Mouse (Mus musculus) bone marrow macrophage, adult 2 months (primary cell): ENCODE results near the gene Mlxip. TPM values are rescaled to one million over a fixed set of nuclear protein-coding genes. Genes with fewer than 3 reads are reported as not detected.

Experiments
- H3K27ac ChIP-seq: 2 replicates; pipeline ENCODE4 v1.5.1; 2012; ENCODE audit warnings: low read depth, low read length; ENCODE audit not compliant: insufficient read depth
- H3K4me1 ChIP-seq: 2 replicates; pipeline ENCODE4 v1.6.1; 2012; ENCODE audit warnings: low read length; ENCODE audit not compliant: control insufficient read depth, insufficient read depth
- H3K4me3 ChIP-seq: 2 replicates; pipeline ENCODE4 v1.5.1; 2012; ENCODE audit warnings: mild to moderate bottlenecking, low read length, moderate library complexity; ENCODE audit not compliant: insufficient read depth
- CTCF ChIP-seq: IDR thresholded peaks from 2 replicates; pipeline ENCODE4 v1.5.1; 2012; ENCODE audit warnings: low read depth, mild to moderate bottlenecking, low read length, moderate library complexity
- POLR2A ChIP-seq: IDR thresholded peaks from 2 replicates; pipeline ENCODE4 v1.6.1; 2012; ENCODE audit warnings: mild to moderate bottlenecking, low read depth, low read length, borderline replicate concordance
- polyA plus RNA-seq: library from polyadenylated mRNA; stranded (reverse); fragments of >200 nt; gene quantifications from 2 replicates; pipeline ENCODE4 v1.2.4, GENCODE M21; 2012; ENCODE audit not compliant: missing spikeins, insufficient read depth, insufficient read length

Mlxip gene
- polyA plus RNA-seq, 1 experiment: 41.0 TPM

DNA sequence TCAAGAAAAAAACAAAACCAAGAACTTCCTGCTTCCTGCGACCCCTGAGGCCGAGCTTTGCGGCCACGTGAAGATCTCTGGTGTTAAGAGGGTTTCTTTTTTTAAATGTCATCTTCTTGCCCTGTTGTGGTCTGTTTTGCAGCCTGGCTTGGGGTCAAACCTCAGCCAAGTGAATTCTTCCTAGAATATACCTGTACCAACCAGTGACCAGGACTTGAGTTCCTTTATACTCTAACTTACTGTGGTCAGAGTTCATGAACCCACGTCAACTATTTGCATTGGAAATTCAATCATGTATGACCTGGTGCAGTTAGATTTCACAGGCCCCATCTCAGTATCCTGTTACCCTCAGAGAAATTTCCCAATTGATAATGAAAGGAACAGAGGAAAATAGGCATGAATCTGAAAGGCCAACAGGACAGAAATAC, 15.1 kb upstream of the Mlxip start:
- no peak overlapping the region for H3K4me3 ChIP-seq
- H3K27ac ChIP-seq: no peak overlapping the region
- TF ChIP-seq POLR2A: no peak
- TF ChIP-seq CTCF: no peak
- H3K4me1 ChIP-seq: peaks cover 16% of the 10 kb centered on the region

DNA sequence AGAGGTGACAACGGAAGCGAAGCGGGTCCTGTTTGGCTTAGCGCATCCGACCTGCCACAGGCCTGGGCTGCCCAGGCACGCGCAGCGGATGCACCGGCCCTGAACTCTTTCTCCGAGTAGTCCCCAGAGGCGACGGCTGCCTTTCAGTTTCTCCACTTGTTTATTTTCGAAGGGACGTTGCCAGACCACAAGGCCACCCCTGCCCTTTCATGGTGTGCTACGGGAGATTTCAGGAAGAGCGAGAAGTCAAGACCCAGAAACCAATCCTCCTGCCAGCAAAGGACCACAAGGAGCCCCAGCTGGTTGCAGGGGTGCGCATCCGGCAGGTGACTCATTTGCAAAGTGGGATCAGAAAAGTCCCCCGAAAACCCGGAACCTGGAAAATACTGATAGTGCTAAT, 12.6 kb upstream of the Mlxip start:
- no peak for TF ChIP-seq POLR2A
- no peak for TF ChIP-seq CTCF
- Histone ChIP-seq H3K4me1 (peaks cover 11% of the 10 kb centered on the region), H3K27ac (no peak overlapping the region), H3K4me3 (no peak overlapping the region)

DNA sequence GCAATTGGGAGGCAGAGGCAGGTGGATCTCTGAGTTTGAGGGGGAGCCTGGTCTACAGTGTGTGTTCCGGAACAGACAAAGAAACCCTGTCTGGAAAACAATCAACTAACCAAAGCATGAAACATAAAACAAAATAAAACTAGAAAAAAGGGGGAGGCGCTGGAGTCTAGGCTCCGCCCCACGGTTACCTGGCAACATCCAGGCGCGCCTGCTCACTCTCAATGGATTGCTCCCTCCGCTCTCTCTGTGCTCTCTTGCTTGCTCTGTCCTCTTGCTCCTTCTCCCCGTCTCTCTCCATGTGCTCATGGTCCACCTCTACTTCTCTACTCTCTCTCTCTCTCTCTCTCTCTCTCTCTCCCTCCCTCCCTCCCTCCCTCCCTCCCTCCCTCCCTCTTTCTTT, 11.9 kb upstream of the Mlxip start:
- TF ChIP-seq POLR2A: no peak
- no peak for TF ChIP-seq CTCF
- no peak overlapping the region for H3K27ac ChIP-seq
- no peak overlapping the region for H3K4me3 ChIP-seq
- H3K4me1 ChIP-seq: peaks cover 8% of the 10 kb centered on the region

DNA sequence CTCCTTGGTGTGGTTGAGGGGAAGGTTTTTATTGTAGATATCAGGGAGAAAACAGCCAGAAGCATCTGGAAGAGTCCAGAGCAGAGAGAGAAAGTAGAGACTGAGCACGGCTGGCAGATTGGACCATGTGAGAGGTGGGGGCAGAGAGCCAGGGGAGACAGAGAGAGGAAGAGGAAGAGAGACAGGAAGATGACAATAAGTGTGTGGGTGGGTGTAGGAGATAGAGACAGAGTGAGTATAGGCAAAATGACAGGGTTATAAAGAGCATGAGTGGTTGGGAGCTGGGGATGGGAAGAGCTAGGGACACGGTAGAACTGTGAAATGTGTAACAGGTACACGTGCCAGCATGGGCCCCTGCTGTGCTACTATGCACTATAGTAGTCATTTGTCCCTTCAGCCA, 6.1 kb upstream of the Mlxip start:
- TF ChIP-seq CTCF (no peak), POLR2A (no peak)
- Histone ChIP-seq H3K27ac (no peak overlapping the region), H3K4me3 (no peak overlapping the region), H3K4me1 (peaks cover 26% of the 10 kb centered on the region)

DNA sequence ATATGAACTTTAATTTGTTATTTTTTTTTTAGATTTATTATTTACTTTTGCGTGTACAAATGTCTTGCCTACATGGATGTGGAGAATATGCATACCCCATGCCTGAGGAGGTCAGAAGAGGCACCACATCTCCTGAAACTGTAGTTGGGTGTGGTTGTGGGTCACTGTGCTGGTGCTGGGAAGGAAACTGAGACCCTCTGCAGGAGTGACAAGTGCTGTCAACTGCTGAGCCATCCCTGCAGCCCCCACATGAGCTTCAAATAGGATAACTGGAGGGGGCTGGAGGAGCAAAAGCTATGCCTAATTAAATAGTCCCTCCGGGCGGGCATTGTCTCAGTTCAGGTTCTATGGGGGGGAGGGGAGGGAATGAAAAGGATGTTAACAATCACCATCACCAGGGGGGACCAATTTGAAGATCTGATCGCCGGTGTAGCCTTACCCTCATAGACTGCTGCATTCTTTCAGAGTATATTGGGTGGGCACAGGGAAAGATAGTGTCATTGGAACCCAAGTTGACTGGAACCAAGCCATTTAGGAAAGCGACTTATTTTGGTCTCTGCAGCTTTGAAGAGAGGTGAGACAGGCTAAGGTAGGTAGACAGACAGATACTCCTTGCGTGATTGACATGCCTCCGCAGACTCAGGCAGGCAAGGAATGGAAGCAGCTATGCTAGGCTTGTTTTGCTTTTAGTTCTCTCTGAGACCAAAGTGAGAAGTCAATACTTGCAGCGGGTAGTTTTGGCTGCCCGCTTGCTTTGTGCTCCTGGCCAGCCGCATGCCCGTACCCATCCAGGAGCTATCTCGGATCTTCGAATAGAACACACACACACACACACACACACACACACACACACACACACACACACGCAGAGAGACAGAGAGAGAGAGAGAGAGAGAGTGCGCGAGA, 3.8 kb upstream of the Mlxip start:
- Histone ChIP-seq H3K4me3 (no peak overlapping the region), H3K27ac (no peak overlapping the region), H3K4me1 (peaks cover 32% of the 10 kb centered on the region)
- TF ChIP-seq CTCF: no peak
- no peak for TF ChIP-seq POLR2A

DNA sequence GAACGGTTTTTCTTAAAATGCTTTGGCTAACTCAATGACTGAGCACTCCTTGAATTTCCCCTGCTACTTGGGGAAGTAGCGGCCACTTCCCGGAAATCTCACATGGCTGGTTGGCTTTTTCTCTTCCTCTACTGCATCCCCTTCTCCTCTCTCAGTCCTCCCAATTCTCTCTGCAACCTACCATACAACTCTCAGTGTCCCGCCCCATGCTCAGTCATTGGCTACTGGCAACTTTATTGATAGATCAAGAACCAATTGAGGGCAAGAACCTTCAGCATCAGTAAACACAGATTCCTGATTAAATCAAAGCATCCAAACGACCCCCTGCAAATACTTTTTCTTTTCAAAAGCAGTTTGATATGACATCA, 3.2 kb upstream of the Mlxip start:
- H3K27ac ChIP-seq: no peak overlapping the region
- no peak overlapping the region for H3K4me3 ChIP-seq
- peaks cover 32% of the 10 kb centered on the region for H3K4me1 ChIP-seq
- no peak for TF ChIP-seq POLR2A
- TF ChIP-seq CTCF: no peak

DNA sequence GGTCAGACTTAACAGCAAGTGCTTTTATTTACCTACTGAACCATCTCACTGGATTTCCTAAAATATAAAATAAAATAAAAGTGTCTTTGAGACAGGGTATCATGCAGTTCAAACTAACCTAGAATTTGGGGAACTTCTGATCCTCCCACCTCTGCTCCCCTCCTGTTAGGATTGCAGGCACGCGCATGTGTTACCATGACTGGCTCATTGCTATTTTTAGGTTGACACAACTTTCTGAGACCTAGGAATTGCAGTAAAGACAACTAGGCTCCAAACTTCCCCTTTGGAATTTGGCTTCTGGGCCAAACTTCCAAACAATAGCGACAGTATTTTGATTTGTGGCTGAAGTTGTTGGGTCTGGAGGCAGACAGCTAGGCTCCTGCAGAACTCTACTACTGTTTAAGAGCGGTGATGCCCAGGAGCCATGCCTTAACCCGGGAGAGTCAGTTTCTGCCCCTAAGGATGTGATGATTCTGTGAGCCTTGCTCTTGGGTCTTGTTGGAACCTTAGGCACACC, 754 bp upstream of the Mlxip start:
- peak overlapping the region; percentile 97 for H3K27ac ChIP-seq
- TF ChIP-seq POLR2A: no peak
- no peak for TF ChIP-seq CTCF
- peaks cover 31% of the 10 kb centered on the region for H3K4me1 ChIP-seq
- H3K4me3 ChIP-seq: peak overlapping the region; percentile 58

DNA sequence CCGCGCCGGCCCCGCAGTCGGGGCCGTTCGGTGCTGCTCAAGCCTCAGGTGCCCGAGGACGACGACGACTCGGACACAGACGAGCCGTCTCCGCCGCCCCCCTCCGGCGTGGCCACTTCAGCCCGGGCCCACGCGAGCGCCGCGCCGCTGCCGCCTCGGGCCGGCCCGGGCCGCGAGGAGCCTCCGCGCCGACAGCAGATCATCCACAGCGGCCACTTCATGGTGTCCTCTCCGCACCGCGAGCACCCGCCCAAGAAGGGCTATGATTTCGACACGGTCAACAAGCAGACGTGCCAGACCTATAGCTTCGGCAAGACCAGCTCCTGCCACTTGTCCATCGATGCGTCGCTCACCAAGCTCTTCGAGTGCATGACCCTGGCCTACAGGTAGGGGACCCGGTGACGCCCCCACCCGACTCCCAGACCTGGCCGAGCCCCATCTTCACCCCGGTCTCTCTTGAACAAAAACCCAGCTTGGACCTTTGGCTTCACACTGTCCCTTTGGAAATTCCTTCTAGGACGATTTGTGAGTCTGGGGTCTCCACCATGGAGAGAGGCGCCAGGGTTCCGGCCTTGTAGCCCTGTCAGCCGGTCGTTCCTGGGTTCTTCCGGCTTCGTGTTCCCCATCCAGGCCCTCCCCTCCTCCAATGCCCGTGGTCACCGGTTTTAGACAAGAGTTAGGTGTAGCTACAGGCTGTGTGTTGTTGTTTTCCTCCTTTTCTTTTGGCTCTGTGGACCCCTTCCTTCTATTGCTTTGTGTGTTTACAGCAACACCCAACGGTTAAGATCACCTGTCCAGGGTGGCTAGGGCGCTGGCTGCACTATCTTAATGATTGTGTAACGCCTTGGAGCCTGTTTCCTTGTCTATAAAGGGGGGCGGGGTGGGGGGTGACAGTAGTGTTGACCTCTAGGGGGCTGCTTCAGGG, 621 bp downstream of the Mlxip start:
- peak overlapping the region; percentile 95 for H3K27ac ChIP-seq
- H3K4me1 ChIP-seq: peaks cover 29% of the 10 kb centered on the region
- no peak for TF ChIP-seq POLR2A
- TF ChIP-seq CTCF: no peak

DNA sequence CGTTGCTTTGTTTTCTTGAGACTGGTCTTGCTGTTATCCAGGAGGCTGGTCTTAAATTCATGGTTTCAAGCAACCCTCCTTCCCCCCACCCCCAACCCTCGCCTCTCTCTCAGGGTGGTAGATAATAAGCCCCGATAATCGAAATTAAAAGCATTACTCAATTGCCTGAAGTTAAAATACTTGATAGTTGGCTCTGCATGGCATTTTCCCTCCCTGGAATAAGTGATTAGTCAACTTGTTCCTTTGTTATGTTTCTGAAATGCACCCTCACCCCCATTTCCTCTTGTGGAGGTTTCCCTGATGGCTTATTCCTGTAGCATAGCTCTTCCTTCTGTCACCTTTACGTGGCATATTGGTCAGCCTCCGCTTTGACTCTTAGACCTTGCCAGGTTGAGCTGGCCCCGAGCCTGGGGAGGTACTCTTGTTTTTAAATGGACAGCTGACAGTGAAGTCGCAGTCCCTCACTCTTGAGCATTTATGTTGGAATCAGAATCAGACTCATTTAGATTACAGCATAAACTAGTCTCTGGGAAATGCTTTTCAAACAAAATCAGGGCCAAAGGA, 2.4 kb downstream of the Mlxip start:
- Histone ChIP-seq H3K4me3 (peak overlapping the region; percentile 75), H3K27ac (peak overlapping the region; percentile 95), H3K4me1 (peaks cover 22% of the 10 kb centered on the region)
- TF ChIP-seq CTCF (no peak), POLR2A (no peak)

More for the DNA sequence above, 621 bp downstream of the Mlxip start:
- peak overlapping the region; percentile 75 for H3K4me3 ChIP-seq

DNA sequence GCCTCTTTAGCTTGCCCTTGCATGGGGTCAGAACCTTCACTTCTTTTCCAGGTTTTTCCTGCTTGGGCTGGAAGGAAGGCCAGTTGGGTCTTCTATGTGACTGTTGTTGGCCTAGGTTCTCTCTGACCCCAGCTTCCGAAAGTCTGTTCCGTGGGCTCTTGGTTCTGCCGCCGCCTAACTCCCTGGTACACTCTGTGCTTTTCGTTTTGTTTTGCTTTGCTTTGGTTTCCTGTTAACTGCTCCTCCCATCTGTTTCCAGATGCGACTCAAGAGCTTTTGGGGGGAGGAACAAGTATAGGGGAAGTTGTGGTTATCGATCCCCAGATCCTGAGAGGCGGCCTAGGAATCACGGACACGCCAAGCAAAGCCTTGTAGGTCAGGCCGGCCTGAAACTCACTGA, 3.2 kb downstream of the Mlxip start:
- Histone ChIP-seq H3K4me1 (peaks cover 22% of the 10 kb centered on the region), H3K4me3 (peak overlapping the region; percentile 75), H3K27ac (peak overlapping the region; percentile 95)
- no peak for TF ChIP-seq CTCF
- TF ChIP-seq POLR2A: 0 out of 2 replicates have a peak, but pooled peaks have one; percentile 23
